Mouse (Mus musculus) MEL (cell line): ENCODE measurements at regions not wholly inside any gene's neighbourhood (a gene's known extent, or its start where the extent isn't known, plus 50 kb on each side); places are given as distances from the start of the nearest gene placed in this dataset.

Experiments
- DNase-seq: peaks from one replicate; pipeline ENCODE4 v3.0.0; 2011; ENCODE audit warnings: low read depth, low spot score
- H3K27ac ChIP-seq: 2 replicates; pipeline ENCODE4 v1.5.1; 2012; ENCODE audit warnings: low read depth, mild to moderate bottlenecking, control low read depth, low read length, moderate library complexity; ENCODE audit not compliant: control insufficient read depth
- H3K27me3 ChIP-seq, 2 experiments: fragments of 150-350 bp in 1 of 2; sonication (generic) in 1 of 2; 2 replicates each; pipeline ENCODE4 v1.6.1; 2012; ENCODE audit warnings: low read length in 2 of 2, mild to moderate bottlenecking in 2 of 2, improper control_type of control experiment in 1 of 2, moderate library complexity in 1 of 2; ENCODE audit not compliant: insufficient read depth in 2 of 2, control insufficient read depth in 1 of 2
- H3K36me3 ChIP-seq, 2 experiments: 2 replicates each; pipeline ENCODE4 v1.6.1; 2012 to 2014; ENCODE audit warnings: low read length in 2 of 2, improper control_type of control experiment in 1 of 2, inconsistent platforms in 1 of 2, mild to moderate bottlenecking in 1 of 2; ENCODE audit not compliant: insufficient read depth in 2 of 2, control insufficient read depth in 1 of 2
- H3K4me1 ChIP-seq, 2 experiments: fragments of 150-350 bp in 1 of 2; sonication (generic) in 1 of 2; 2 replicates each; pipeline ENCODE4 v1.6.1; 2012; ENCODE audit warnings: low read length in 2 of 2, improper control_type of control experiment in 1 of 2, mild to moderate bottlenecking in 1 of 2; ENCODE audit not compliant: insufficient read depth in 2 of 2, control insufficient read depth in 1 of 2
- H3K4me3 ChIP-seq, 2 experiments: fragments of 150-350 bp in 1 of 2; sonication (generic) in 1 of 2; 2 replicates each; pipeline ENCODE4 v1.5.1; 2012; ENCODE audit warnings: low read depth in 2 of 2, low read length in 2 of 2, mild to moderate bottlenecking in 2 of 2, moderate library complexity in 2 of 2, control low read depth in 1 of 2, improper control_type of control experiment in 1 of 2; ENCODE audit not compliant: control insufficient read depth in 1 of 2, insufficient read depth in 1 of 2
- H3K79me2 ChIP-seq: 2 replicates; pipeline ENCODE4 v1.6.1; 2012; ENCODE audit warnings: mild to moderate bottlenecking, low read length, moderate library complexity; ENCODE audit not compliant: control insufficient read depth, poor library complexity, insufficient read depth
- H3K9ac ChIP-seq: 2 replicates; pipeline ENCODE4 v1.6.1; 2012; ENCODE audit warnings: low read depth, mild to moderate bottlenecking, control low read depth, low read length, moderate library complexity; ENCODE audit not compliant: control insufficient read depth, poor library complexity, severe bottlenecking
- H3K9me3 ChIP-seq: fragments of 150-350 bp; sonication (generic); replicated peaks from 2 replicates; pipeline ENCODE4 v1.6.1; 2012; ENCODE audit warnings: mild to moderate bottlenecking, low read length, improper control_type of control experiment, moderate library complexity; ENCODE audit not compliant: insufficient read depth
- BHLHE40 ChIP-seq: IDR thresholded peaks from 2 replicates; pipeline ENCODE4 v1.6.1; 2012; ENCODE audit warnings: low read depth, mild to moderate bottlenecking, inconsistent platforms, low read length, improper control_type of control experiment, borderline replicate concordance
- CHD1 ChIP-seq: IDR thresholded peaks from 2 replicates; pipeline ENCODE4 v1.6.1; 2012; ENCODE audit warnings: low read depth, mild to moderate bottlenecking, inconsistent platforms, low read length, improper control_type of control experiment
- CHD2 ChIP-seq: IDR thresholded peaks from 2 replicates; pipeline ENCODE4 v1.6.1; 2011; ENCODE audit warnings: low read length, improper control_type of control experiment
- CTCF ChIP-seq, 3 experiments: IDR thresholded peaks in 2 of 3; conservative IDR thresholded peaks in 1 of 3; 2 replicates each; pipeline ENCODE4 v1.5.1; 2011 to 2012; ENCODE audit warnings: low read length in 3 of 3, low read depth in 2 of 3, mild to moderate bottlenecking in 2 of 3, improper control_type of control experiment in 1 of 3, inconsistent platforms in 1 of 3, mixed read lengths in 1 of 3, moderate library complexity in 1 of 3; ENCODE audit not compliant: control insufficient read depth in 1 of 3, insufficient read depth in 1 of 3, poor library complexity in 1 of 3, severe bottlenecking in 1 of 3
- EP300 ChIP-seq, 2 experiments: IDR thresholded peaks; 2 replicates each; pipeline ENCODE4 v1.6.1; 2011; ENCODE audit warnings: improper control_type of control experiment in 2 of 2, low read length in 2 of 2, low read depth in 1 of 2, mild to moderate bottlenecking in 1 of 2
- GABPA ChIP-seq: IDR thresholded peaks from 2 replicates; pipeline ENCODE4 v1.6.1; 2012; ENCODE audit warnings: low read depth, mild to moderate bottlenecking, inconsistent platforms, low read length, improper control_type of control experiment, moderate library complexity
- GATA1 ChIP-seq: IDR thresholded peaks from 2 replicates; pipeline ENCODE4 v1.6.1; 2011; ENCODE audit warnings: low read depth, low read length, improper control_type of control experiment
- HCFC1 ChIP-seq: IDR thresholded peaks from 2 replicates; pipeline ENCODE4 v1.6.1; 2012; ENCODE audit warnings: low read depth, mild to moderate bottlenecking, inconsistent platforms, low read length, improper control_type of control experiment, moderate library complexity
- KAT2A ChIP-seq: conservative IDR thresholded peaks from 2 replicates; pipeline ENCODE4 v1.6.1; 2012; ENCODE audit warnings: low read depth, low read length, improper control_type of control experiment, inconsistent platforms
- MAX ChIP-seq: IDR thresholded peaks from 2 replicates; pipeline ENCODE4 v1.6.1; 2011; ENCODE audit warnings: low read length, improper control_type of control experiment
- MAZ ChIP-seq: IDR thresholded peaks from 2 replicates; pipeline ENCODE4 v1.6.1; 2012; ENCODE audit warnings: low read depth, mild to moderate bottlenecking, inconsistent platforms, low read length, improper control_type of control experiment
- MEF2A ChIP-seq: IDR thresholded peaks from 2 replicates; pipeline ENCODE4 v1.6.1; 2014; ENCODE audit warnings: low read depth, mild to moderate bottlenecking, inconsistent platforms, low read length, improper control_type of control experiment; ENCODE audit not compliant: poor library complexity, insufficient replicate concordance, severe bottlenecking; ENCODE audit errors: extremely low read depth
- MXI1 ChIP-seq: IDR thresholded peaks from 2 replicates; pipeline ENCODE4 v1.6.1; 2011; ENCODE audit warnings: mild to moderate bottlenecking, low read depth, low read length, improper control_type of control experiment
- MYB ChIP-seq: IDR thresholded peaks from 2 replicates; pipeline ENCODE4 v1.6.1; 2011; ENCODE audit warnings: mild to moderate bottlenecking, low read depth, low read length, improper control_type of control experiment
- MYC ChIP-seq: IDR thresholded peaks from 2 replicates; pipeline ENCODE4 v1.6.1; 2011; ENCODE audit warnings: low read depth, mild to moderate bottlenecking, low read length, improper control_type of control experiment, moderate library complexity
- NRF1 ChIP-seq: IDR thresholded peaks from 2 replicates; pipeline ENCODE4 v1.6.1; 2014; ENCODE audit warnings: low read depth, mild to moderate bottlenecking, inconsistent platforms, low read length, improper control_type of control experiment, moderate library complexity; ENCODE audit not compliant: poor library complexity, insufficient read depth, severe bottlenecking
- POLR2A ChIP-seq, 2 experiments: IDR thresholded peaks; 2 replicates each; pipeline ENCODE4 v1.6.1; 2011 to 2012; ENCODE audit warnings: low read length in 2 of 2, mild to moderate bottlenecking in 2 of 2, control low read depth in 1 of 2, improper control_type of control experiment in 1 of 2, low read depth in 1 of 2, moderate library complexity in 1 of 2; ENCODE audit not compliant: control insufficient read depth in 1 of 2, insufficient read depth in 1 of 2, poor library complexity in 1 of 2
- TBP ChIP-seq: IDR thresholded peaks from 2 replicates; pipeline ENCODE4 v1.8.0; 2011; ENCODE audit warnings: low read depth, low read length, improper control_type of control experiment
- USF1 ChIP-seq: IDR thresholded peaks from 2 replicates; pipeline ENCODE4 v1.6.1; 2014; ENCODE audit warnings: low read depth, mild to moderate bottlenecking, inconsistent platforms, low read length, improper control_type of control experiment, moderate library complexity
- USF2 ChIP-seq, 2 experiments: IDR thresholded peaks; 2 replicates each; pipeline ENCODE4 v1.6.1; 2011 to 2012; ENCODE audit warnings: improper control_type of control experiment in 2 of 2, low read length in 2 of 2, borderline replicate concordance in 1 of 2, inconsistent platforms in 1 of 2, low read depth in 1 of 2, mild to moderate bottlenecking in 1 of 2; ENCODE audit not compliant: insufficient read depth in 1 of 2
- ZC3H11A ChIP-seq: IDR thresholded peaks from 2 replicates; pipeline ENCODE4 v1.6.1; 2012; ENCODE audit warnings: low read depth, mild to moderate bottlenecking, inconsistent platforms, low read length, improper control_type of control experiment
- ZKSCAN1 ChIP-seq: IDR thresholded peaks from 2 replicates; pipeline ENCODE4 v1.6.1; 2012; ENCODE audit warnings: low read depth, mild to moderate bottlenecking, inconsistent platforms, low read length, improper control_type of control experiment, moderate library complexity
- ZMIZ1 ChIP-seq: IDR thresholded peaks from 2 replicates; pipeline ENCODE4 v1.6.1; 2012; ENCODE audit warnings: low read depth, mild to moderate bottlenecking, inconsistent platforms, low read length, improper control_type of control experiment, moderate library complexity
- ZNF384 ChIP-seq: IDR thresholded peaks from 2 replicates; pipeline ENCODE4 v1.6.1; 2012; ENCODE audit warnings: low read depth, mild to moderate bottlenecking, inconsistent platforms, low read length, improper control_type of control experiment

GRCm38 (mm10) chr12:70652751-70653150 is 172.6 kb upstream of the Frmd6 start:
- H3K4me1 ChIP-seq, result peaks cover 0 to 3% of the 10 kb centered on the region in 2 experiments; a peak in 1 of 4 replicates
- no peaks in the 10 kb centered on the region; a peak in 2 of 4 replicates for H3K27me3 ChIP-seq
- no peaks in the 10 kb centered on the region for H3K9me3 ChIP-seq
- peak in 2 of 3 experiments; percentile 16 to 33; a peak in 4 of 6 replicates for TF ChIP-seq CTCF (IDR thresholded peaks at IDR 0.05 in 2 of 3, conservative IDR thresholded peaks at IDR 0.05 in 1 of 3; ENCODE audit: control insufficient read depth in 1 of 3, insufficient read depth in 1 of 3, low read depth in 2 of 3, low read length in 3 of 3, poor library complexity in 1 of 3, severe bottlenecking in 1 of 3)
- no peak for TF ChIP-seq HCFC1
- TF ChIP-seq MXI1, result no peak
- TF ChIP-seq BHLHE40, result no peak
- no peak for TF ChIP-seq CHD1
- H3K9ac ChIP-seq, result no peak overlapping the region
- no peak overlapping the region for H3K4me3 ChIP-seq
- H3K36me3 ChIP-seq, result no peaks in the 10 kb centered on the region
- DNase-seq, result no peak
- no peak overlapping the region for H3K27ac ChIP-seq
- H3K79me2 ChIP-seq, result no peaks in the 10 kb centered on the region

DNA sequence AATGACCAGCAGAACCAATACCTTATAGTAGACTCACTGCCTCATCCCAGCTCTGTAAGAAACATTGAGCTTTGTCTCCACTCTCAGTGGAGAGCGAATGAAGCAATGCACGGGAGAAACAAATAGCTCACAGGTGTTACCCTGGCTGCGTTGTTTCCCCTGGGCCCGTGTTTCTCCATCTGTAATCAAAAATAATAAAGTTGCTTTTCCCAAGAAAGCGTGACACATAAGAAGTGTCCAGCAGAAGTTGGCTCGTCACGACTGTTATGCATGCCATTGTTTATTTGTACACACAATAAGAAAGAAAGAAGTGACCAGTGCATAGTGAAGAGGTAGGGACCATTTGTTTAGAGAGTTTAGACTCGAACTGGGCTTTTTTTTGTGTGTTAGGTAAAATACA is 171.3 kb upstream of the Frmd6 start:
- no peaks in the 10 kb centered on the region for H3K36me3 ChIP-seq
- H3K27me3 ChIP-seq, result peaks cover 0 to 1% of the 10 kb centered on the region in 2 experiments; a peak in 2 of 4 replicates
- H3K9ac ChIP-seq, result no peak overlapping the region
- H3K27ac ChIP-seq, result no peak overlapping the region
- TF ChIP-seq MEF2A (no peak), CHD1 (no peak), CHD2 (no peak), KAT2A (no peak), MAZ (no peak), EP300 (IDR thresholded peaks at IDR 0.05; ENCODE audit: low read depth in 1 of 2, low read length in 2 of 2) (no peak), ZC3H11A (no peak), USF1 (no peak), TBP (no peak), MYB (no peak), USF2 (IDR thresholded peaks at IDR 0.05; ENCODE audit: borderline replicate concordance in 1 of 2, insufficient read depth in 1 of 2, low read depth in 1 of 2, low read length in 2 of 2) (no peak)
- TF ChIP-seq, all 39 proteins: peak for 0
- H3K9me3 ChIP-seq, result no peaks in the 10 kb centered on the region
- DNase-seq, result no peak
- H3K4me1 ChIP-seq, result peaks cover 0 to 3% of the 10 kb centered on the region in 2 experiments; a peak in 1 of 4 replicates
- no peak overlapping the region for H3K4me3 ChIP-seq
- H3K79me2 ChIP-seq, result no peaks in the 10 kb centered on the region

DNA sequence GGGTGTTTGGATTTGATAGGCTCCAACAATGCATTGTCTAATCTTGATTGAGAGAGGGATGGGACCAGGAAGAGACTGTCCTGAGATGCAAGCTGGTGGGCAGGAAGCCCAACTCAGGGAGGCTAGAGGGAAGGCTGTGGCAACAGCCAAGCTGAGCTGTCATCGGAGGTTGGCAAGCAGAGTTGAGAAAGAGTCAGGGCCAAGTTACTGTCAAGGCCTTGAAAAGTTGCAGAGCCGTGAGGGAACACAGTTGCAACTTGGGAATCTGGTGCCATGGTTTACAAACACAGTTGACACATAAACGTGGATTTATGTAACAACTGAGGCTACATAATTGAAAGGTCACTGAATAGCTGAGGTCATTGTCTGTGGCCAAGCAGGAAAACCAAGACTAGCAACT is 170.8 kb upstream of the Frmd6 start:
- DNase-seq, result no peak
- Histone ChIP-seq H3K4me1 (no peaks in the 10 kb centered on the region; a peak in 1 of 4 replicates), H3K27ac (no peak overlapping the region)

More for the DNA sequence above, 170.8 kb upstream of the Frmd6 start:
- Histone ChIP-seq H3K9ac (no peak overlapping the region), H3K36me3 (no peaks in the 10 kb centered on the region), H3K9me3 (no peaks in the 10 kb centered on the region), H3K4me3 (no peak overlapping the region), H3K27me3 (peaks cover 0 to 1% of the 10 kb centered on the region in 2 experiments; a peak in 2 of 4 replicates), H3K79me2 (no peaks in the 10 kb centered on the region)
- no peak for TF ChIP-seq ZNF384
- no peak for TF ChIP-seq BHLHE40
- no peak for TF ChIP-seq ZC3H11A
- no peak for TF ChIP-seq GABPA
- no peak for TF ChIP-seq ZKSCAN1
- no peak for TF ChIP-seq POLR2A (IDR thresholded peaks at IDR 0.05; ENCODE audit: control insufficient read depth in 1 of 2, insufficient read depth in 1 of 2, low read depth in 1 of 2, low read length in 2 of 2, poor library complexity in 1 of 2)
- no peak for TF ChIP-seq NRF1
- TF ChIP-seq USF2 (IDR thresholded peaks at IDR 0.05; ENCODE audit: borderline replicate concordance in 1 of 2, insufficient read depth in 1 of 2, low read depth in 1 of 2, low read length in 2 of 2), result no peak
- no peak for TF ChIP-seq HCFC1
- TF ChIP-seq MYC, result no peak
- no peak for TF ChIP-seq TBP
- no peak for TF ChIP-seq GATA1
- TF ChIP-seq KAT2A, result no peak
- no peak for TF ChIP-seq ZMIZ1
- TF ChIP-seq MAX, result no peak
